Mouse (Mus musculus) bone marrow, adult 2 months (tissue): Measurements from ENCODE around the gene Neurog1. TPM values are rescaled to one million over a fixed set of nuclear protein-coding genes. Genes with fewer than 3 reads are reported as not detected.

ENCODE experiments used
- H3K27ac ChIP-seq: fragments of 200-500 bp; 2 replicates; pipeline ENCODE4 v1.5.1; 2012; ENCODE audit warnings: low read depth, mild to moderate bottlenecking, control low read depth, inconsistent platforms, low read length; ENCODE audit not compliant: control insufficient read depth, poor library complexity, insufficient read depth
- H3K4me1 ChIP-seq: fragments of 200-500 bp; 2 replicates; pipeline ENCODE4 v1.6.1; 2011; ENCODE audit warnings: low read length; ENCODE audit not compliant: control insufficient read depth, insufficient read depth
- H3K4me3 ChIP-seq: fragments of 200-500 bp; replicated peaks from 2 replicates; pipeline ENCODE3; 2011; ENCODE audit warnings: mild to moderate bottlenecking, low read depth, low read length, control low read depth; ENCODE audit not compliant: control insufficient read depth
- CTCF ChIP-seq: fragments of 200-500 bp; IDR thresholded peaks from 2 replicates; pipeline ENCODE4 v1.5.1; 2011; ENCODE audit warnings: low read length, control low read depth; ENCODE audit not compliant: control insufficient read depth, insufficient read depth
- POLR2A ChIP-seq: fragments of 200-500 bp; IDR thresholded peaks from 2 replicates; pipeline ENCODE4 v1.6.1; 2011; ENCODE audit warnings: low read depth, mild to moderate bottlenecking, control low read depth, low read length, borderline replicate concordance; ENCODE audit not compliant: control insufficient read depth
- WGBS: fragments of 180-500 bp; shearing (Covaris S2); methylation state at CpG from one replicate; pipeline ENCODE4 v1.1.7; 2018; 5-methylcytosine and 5-hydroxymethylcytosine counted together
- polyA plus RNA-seq: library from polyadenylated mRNA; stranded (reverse); fragments of >200 nt; gene quantifications from 2 replicates; pipeline ENCODE4 v1.2.4, GENCODE M21; 2011; ENCODE audit warnings: low replicate concordance; ENCODE audit not compliant: missing spikeins, insufficient read depth, insufficient read length

The Neurog1 gene
- polyA plus RNA-seq, 1 experiment = not detected

DNA sequence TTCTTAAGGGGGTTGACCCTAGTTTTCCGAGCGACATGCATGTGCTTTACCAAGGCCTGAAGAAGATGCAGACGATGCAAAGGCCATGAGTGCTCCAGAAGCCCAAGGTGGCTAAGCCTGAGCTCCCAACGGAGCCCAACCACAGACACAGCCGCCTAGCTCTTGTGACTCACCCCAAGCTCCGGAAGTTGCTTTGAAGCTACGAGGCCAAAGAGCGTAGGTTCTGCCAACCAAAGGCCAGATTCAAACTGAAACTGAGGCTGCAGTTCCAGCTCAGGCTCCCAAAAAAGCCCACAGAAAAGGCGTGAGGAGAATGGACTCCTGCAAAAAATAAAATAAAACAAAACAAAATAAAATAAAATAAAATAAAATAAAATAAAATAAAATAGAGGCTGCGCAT lies 14.1 kb downstream of the Neurog1 start:
- no peaks in the 10 kb centered on the region for H3K4me1 ChIP-seq
- H3K4me3 ChIP-seq = no peak overlapping the region
- no peak overlapping the region for H3K27ac ChIP-seq
- WGBS = 64% methylated on average over 10 of the region's 10 CpGs
- TF ChIP-seq CTCF (no peak), POLR2A (no peak)

- Histone ChIP-seq H3K4me3 (no peak overlapping the region), H3K4me1 (no peaks in the 10 kb centered on the region), H3K27ac (no peak overlapping the region)
- WGBS = 47% methylated on average over 7 of the region's 7 CpGs
- TF ChIP-seq CTCF = no peak
- TF ChIP-seq POLR2A = no peak
These were observed 15.8 kb downstream of the Neurog1 start for GRCm38 (mm10) chr13:56236194-56236593.

DNA sequence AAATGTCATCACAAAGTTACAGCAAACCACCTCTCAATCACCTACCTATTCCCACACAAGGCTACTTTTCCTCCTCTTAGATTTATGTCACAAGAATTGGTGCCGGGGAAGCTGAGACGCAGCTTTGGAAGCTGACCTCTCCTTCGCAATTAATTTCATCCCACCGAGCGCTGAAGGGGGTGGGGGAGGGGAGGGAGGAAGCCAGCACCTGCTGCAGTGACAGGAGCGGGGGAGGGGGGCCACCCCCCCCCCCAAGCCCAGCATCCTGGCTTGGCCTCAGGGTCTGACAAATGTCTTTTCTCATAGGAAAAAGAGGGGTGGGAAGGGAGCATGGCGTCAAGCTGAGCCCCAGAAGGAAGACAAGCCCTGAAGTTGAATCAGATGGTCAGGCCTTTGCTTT lies 23.2 kb downstream of the Neurog1 start:
- H3K4me3 ChIP-seq = no peak overlapping the region
- no peak for TF ChIP-seq CTCF
- no peak for TF ChIP-seq POLR2A
- H3K27ac ChIP-seq = no peak overlapping the region
- no peaks in the 10 kb centered on the region for H3K4me1 ChIP-seq
- WGBS = 30% methylated on average over 7 of the region's 7 CpGs

DNA sequence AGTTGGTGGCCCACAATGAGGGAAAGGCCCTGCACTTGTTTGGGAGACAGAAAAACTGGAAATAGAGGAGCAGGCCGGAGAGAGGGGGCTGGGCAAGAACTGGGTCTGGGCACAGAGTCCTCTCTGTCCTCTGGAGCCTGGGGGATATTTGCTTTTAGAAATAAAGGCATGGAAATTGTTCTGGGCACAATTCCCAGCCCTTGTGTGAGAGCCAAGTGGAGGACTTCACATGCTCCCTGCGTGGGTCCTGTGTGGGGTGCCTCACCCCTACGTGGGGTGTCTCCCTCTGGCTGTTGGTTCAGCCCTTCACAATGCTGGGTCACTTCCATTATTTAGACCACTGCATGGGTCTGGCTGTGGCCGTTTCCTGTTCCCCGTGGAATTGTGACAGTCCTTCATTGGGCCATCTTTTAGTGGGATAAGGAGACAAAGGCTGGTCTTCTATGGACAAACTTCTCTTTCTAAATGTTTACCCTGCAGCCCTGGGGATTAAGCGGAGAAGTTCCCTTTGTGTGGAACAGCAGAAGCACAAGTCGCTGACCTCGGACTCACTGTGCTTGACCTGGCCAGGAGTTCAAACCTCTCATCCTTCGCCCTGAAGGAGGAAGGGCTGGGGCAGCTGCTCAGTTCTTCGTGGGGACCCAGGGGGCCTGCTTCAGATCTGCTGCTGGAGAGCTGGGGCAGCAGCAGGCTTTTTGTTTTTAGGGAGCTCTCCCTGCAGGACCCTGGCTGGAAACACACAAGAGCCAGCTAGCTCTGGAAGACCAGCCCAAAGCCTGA lies 25.6 kb downstream of the Neurog1 start:
- TF ChIP-seq POLR2A (no peak), CTCF (no peak)
- H3K4me1 ChIP-seq = no peaks in the 10 kb centered on the region
- 40% methylated on average over 10 of the region's 10 CpGs for WGBS
- H3K4me3 ChIP-seq = no peak overlapping the region
- no peak overlapping the region for H3K27ac ChIP-seq

GRCm38 (mm10) chr13:56223625-56224024 lies 28.3 kb downstream of the Neurog1 start:
- TF ChIP-seq POLR2A (no peak), CTCF (no peak)
- no peaks in the 10 kb centered on the region for H3K4me1 ChIP-seq
- 5% methylated on average over 21 of the region's 21 CpGs for WGBS
- H3K27ac ChIP-seq = no peak overlapping the region
- no peak overlapping the region for H3K4me3 ChIP-seq

GRCm38 (mm10) chr13:56222849-56223246 lies 29.1 kb downstream of the Neurog1 start:
- H3K4me1 ChIP-seq = no peaks in the 10 kb centered on the region
- WGBS = 9% methylated on average over 4 of the region's 4 CpGs
- no peak overlapping the region for H3K4me3 ChIP-seq
- TF ChIP-seq POLR2A (no peak), CTCF (no peak)
- H3K27ac ChIP-seq = no peak overlapping the region

GRCm38 (mm10) chr13:56221995-56222848 lies 29.7 kb downstream of the Neurog1 start:
- TF ChIP-seq CTCF (no peak), POLR2A (no peak)
- Histone ChIP-seq H3K4me3 (no peak overlapping the region), H3K4me1 (no peaks in the 10 kb centered on the region), H3K27ac (no peak overlapping the region)
- 5% methylated on average over 50 of the region's 50 CpGs for WGBS

- WGBS = 7% methylated on average over 46 of the region's 46 CpGs
- TF ChIP-seq CTCF = no peak
- TF ChIP-seq POLR2A = no peak
- Histone ChIP-seq H3K27ac (no peak overlapping the region), H3K4me1 (no peaks in the 10 kb centered on the region), H3K4me3 (no peak overlapping the region)
These were observed 30.6 kb downstream of the Neurog1 start for GRCm38 (mm10) chr13:56221129-56221910.
